11 mouse cellular contexts compared by ENCODE assay signal in genomic region chr11:6174719-6175118, GRCm38 (mm10). TPM values are rescaled to one million over a fixed set of nuclear protein-coding genes. Genes with fewer than 3 reads are reported as not detected.
A peak's percentile ranks its signal among the peaks of the same experiment; 100 is the strongest.
DNase-seq lines count a peak whose midpoint lies in the region; ATAC-seq and TF ChIP-seq lines count a peak whose summit lies in the region.
"Had no signal": no experiment of that assay in that cellular context is flagged by ENCODE, and none has a peak within 500 bp of the region (broad histone marks: within the 10 kb centered on the region; RNA-seq: fewer than 3 reads in every experiment).

No protein-coding gene starts in this region.

- no peak for TF ChIP-seq POLR2A in MEL (IDR thresholded peaks at IDR 0.05; ENCODE audit: control insufficient read depth in 1 of 2, insufficient read depth in 1 of 2, low read depth in 1 of 2, low read length in 2 of 2, poor library complexity in 1 of 2)

- no peaks in the 10 kb centered on the region for H3K36me3 ChIP-seq in hindbrain, postnatal 0 days (ENCODE audit: insufficient read depth, low read length)
- H3K36me3 ChIP-seq in hindbrain, embryonic 11.5 days (ENCODE audit: control insufficient read depth, insufficient read depth, low read length): no peaks in the 10 kb centered on the region
- H3K36me3 ChIP-seq in MEL (ENCODE audit: control insufficient read depth in 1 of 2, insufficient read depth in 2 of 2, low read length in 2 of 2): peaks cover 1 to 15% of the 10 kb centered on the region in 2 experiments
- H3K36me3 ChIP-seq in lung, embryonic 14.5 days (ENCODE audit: insufficient read depth): no peaks in the 10 kb centered on the region
- H3K36me3 ChIP-seq: hindbrain, embryonic 15.5 days; limb, embryonic 15.5 days had no signal

- H3K9ac ChIP-seq in hindbrain, postnatal 0 days (replicated peaks; ENCODE audit: low read length): no peak overlapping the region
- no peak overlapping the region for H3K9ac ChIP-seq in hindbrain, embryonic 11.5 days (ENCODE audit: low read depth, low read length)
- H3K9ac ChIP-seq in MEL (ENCODE audit: control insufficient read depth, low read depth, low read length, poor library complexity, severe bottlenecking): no peak overlapping the region
- no peak overlapping the region for H3K9ac ChIP-seq in lung, embryonic 14.5 days
- H3K9ac ChIP-seq: hindbrain, embryonic 15.5 days; limb, embryonic 15.5 days had no signal

- no peak for DNase-seq in hindbrain, postnatal 0 days (ENCODE audit: low spot score)
- no peak for DNase-seq in hindbrain, embryonic 11.5 days (ENCODE audit: low spot score)
- peak; percentile 94 for DNase-seq in MEL (ENCODE audit: low read depth, low spot score)
- DNase-seq in heart, adult 18-20 months: peak; percentile 66 to 81
- DNase-seq in lung, embryonic 14.5 days: peak; percentile 59
- no peak for DNase-seq in retina, embryonic 14.5 days (ENCODE audit: low spot score)
- DNase-seq in spleen, postnatal 4 days (ENCODE audit: low spot score in 2 of 2): no peak
- DNase-seq: cerebellum, adult 9-10 months had no signal

- no peaks in the 10 kb centered on the region for H3K27me3 ChIP-seq in hindbrain, postnatal 0 days (ENCODE audit: insufficient read depth, low read length)
- no peaks in the 10 kb centered on the region for H3K27me3 ChIP-seq in hindbrain, embryonic 11.5 days (ENCODE audit: control insufficient read depth, insufficient read depth, low read length)
- no peaks in the 10 kb centered on the region for H3K27me3 ChIP-seq in MEL (ENCODE audit: control insufficient read depth in 1 of 2, insufficient read depth in 2 of 2, low read length in 2 of 2)
- H3K27me3 ChIP-seq in lung, embryonic 14.5 days (ENCODE audit: insufficient read depth, low read length): no peaks in the 10 kb centered on the region
- H3K27me3 ChIP-seq: hindbrain, embryonic 15.5 days; limb, embryonic 15.5 days had no signal

- H3K27ac ChIP-seq in hindbrain, postnatal 0 days: peak overlapping the region; percentile 36; the same call in 1 of the 2 replicates
- H3K27ac ChIP-seq in hindbrain, embryonic 11.5 days (ENCODE audit: low read depth, low read length): no peak overlapping the region
- H3K27ac ChIP-seq in MEL (ENCODE audit: control insufficient read depth, low read depth, low read length): no peak overlapping the region
- peak overlapping the region; percentile 32; the same call in 1 of the 2 replicates for H3K27ac ChIP-seq in lung, embryonic 14.5 days (ENCODE audit: low read depth)
- H3K27ac ChIP-seq: hindbrain, embryonic 15.5 days; limb, embryonic 15.5 days had no signal

- TF ChIP-seq RAD21 in MEL (IDR thresholded peaks at IDR 0.05; ENCODE audit: low read depth, low read length): no peak

- TF ChIP-seq CTCF in hindbrain, postnatal 0 days (IDR thresholded peaks at IDR 0.05; ENCODE audit: low read depth): no peak
- TF ChIP-seq CTCF in MEL (IDR thresholded peaks at IDR 0.05 in 2 of 3, conservative IDR thresholded peaks at IDR 0.05 in 1 of 3; ENCODE audit: control insufficient read depth in 1 of 3, insufficient read depth in 1 of 3, low read depth in 2 of 3, low read length in 3 of 3, poor library complexity in 1 of 3, severe bottlenecking in 1 of 3): no peak
- TF ChIP-seq CTCF in lung, embryonic 14.5 days (IDR thresholded peaks at IDR 0.05; ENCODE audit: low read depth): no peak

- peaks cover 7% of the 10 kb centered on the region for H3K4me1 ChIP-seq in hindbrain, postnatal 0 days (ENCODE audit: insufficient read depth, low read length)
- peaks cover 7% of the 10 kb centered on the region; the same call in 1 of the 2 replicates for H3K4me1 ChIP-seq in hindbrain, embryonic 11.5 days (replicated peaks; ENCODE audit: control insufficient read depth, insufficient read depth, low read length)
- peaks cover 7 to 8% of the 10 kb centered on the region in 2 experiments for H3K4me1 ChIP-seq in MEL (ENCODE audit: control insufficient read depth in 1 of 2, insufficient read depth in 2 of 2, low read length in 2 of 2)
- H3K4me1 ChIP-seq in lung, embryonic 14.5 days (ENCODE audit: insufficient read depth): peaks cover 11% of the 10 kb centered on the region

- H3K4me2 ChIP-seq in hindbrain, postnatal 0 days (ENCODE audit: low read depth, low read length): no peak overlapping the region
- H3K4me2 ChIP-seq in hindbrain, embryonic 11.5 days (replicated peaks; ENCODE audit: low read depth, low read length): no peak overlapping the region
- H3K4me2 ChIP-seq in lung, embryonic 14.5 days: no peak overlapping the region
- H3K4me2 ChIP-seq: hindbrain, embryonic 15.5 days; limb, embryonic 15.5 days had no signal

- no peak overlapping the region for H3K4me3 ChIP-seq in hindbrain, postnatal 0 days (ENCODE audit: low read length)
- H3K4me3 ChIP-seq in hindbrain, embryonic 11.5 days (ENCODE audit: low read depth, low read length): no peak overlapping the region
- H3K4me3 ChIP-seq in MEL (ENCODE audit: control insufficient read depth in 1 of 2, insufficient read depth in 1 of 2, low read depth in 2 of 2, low read length in 2 of 2): no peak overlapping the region
- H3K4me3 ChIP-seq in lung, embryonic 14.5 days (ENCODE audit: low read depth, low read length): no peak overlapping the region
- H3K4me3 ChIP-seq: hindbrain, embryonic 15.5 days; limb, embryonic 15.5 days had no signal

- no peaks in the 10 kb centered on the region for H3K9me3 ChIP-seq in hindbrain, postnatal 0 days (ENCODE audit: low read length)
- no peaks in the 10 kb centered on the region for H3K9me3 ChIP-seq in hindbrain, embryonic 11.5 days (ENCODE audit: control insufficient read depth, low read length)
- H3K9me3 ChIP-seq in MEL (replicated peaks; ENCODE audit: insufficient read depth, low read length): no peaks in the 10 kb centered on the region
- no peaks in the 10 kb centered on the region for H3K9me3 ChIP-seq in lung, embryonic 14.5 days (ENCODE audit: low read depth, low read length)
- H3K9me3 ChIP-seq: hindbrain, embryonic 15.5 days; limb, embryonic 15.5 days had no signal

- WGBS in hindbrain, postnatal 0 days: 54% methylated on average over 7 of the region's 7 CpGs
- 84% methylated on average over 7 of the region's 7 CpGs for WGBS in hindbrain, embryonic 11.5 days
- 28% methylated on average over 7 of the region's 7 CpGs for WGBS in lung, embryonic 14.5 days

- peak in 1 of 2 experiments; percentile 54; a peak in 2 of 4 replicates for TF ChIP-seq EP300 in MEL (IDR thresholded peaks at IDR 0.05; ENCODE audit: low read depth in 1 of 2, low read length in 2 of 2)

- ATAC-seq in hindbrain, postnatal 0 days: no peak
- ATAC-seq in hindbrain, embryonic 11.5 days (ENCODE audit: low FRiP score): no peak
- ATAC-seq in lung, embryonic 14.5 days (ENCODE audit: insufficient read depth): peak; percentile 63; the same call in 1 of the 2 replicates
- no peak for ATAC-seq in monocyte, adult 5-6 weeks (replicated peaks; ENCODE audit: insufficient number of reproducible peaks, low FRiP score, low TSS enrichment, poor library complexity, severe bottlenecking)

- peaks cover 47% of the 10 kb centered on the region for H3K79me2 ChIP-seq in MEL (ENCODE audit: control insufficient read depth, insufficient read depth, low read length, poor library complexity)

TF ChIP-seq in MEL, 35 proteins besides CTCF, POLR2A, EP300 and RAD21 (continues in another document):
- no peak for TF ChIP-seq TCF12 (IDR thresholded peaks at IDR 0.05; ENCODE audit: low read depth, low read length)
- no peak for TF ChIP-seq MYB (IDR thresholded peaks at IDR 0.05; ENCODE audit: low read depth, low read length)
- no peak for TF ChIP-seq MEF2A (IDR thresholded peaks at IDR 0.05; ENCODE audit: extremely low read depth, insufficient replicate concordance, low read depth, low read length, poor library complexity, severe bottlenecking)
- peak; percentile 53; the same call in 1 of the 2 replicates for TF ChIP-seq ELF1 (IDR thresholded peaks at IDR 0.05; ENCODE audit: low read depth, low read length)
- TF ChIP-seq JUND (IDR thresholded peaks at IDR 0.05; ENCODE audit: low read depth, low read length): no peak
- no peak for TF ChIP-seq ZC3H11A (IDR thresholded peaks at IDR 0.05; ENCODE audit: low read depth, low read length)
- TF ChIP-seq POLR2AphosphoS5 (IDR thresholded peaks at IDR 0.05; ENCODE audit: borderline replicate concordance, low read depth, low read length): no peak

RNA-seq across cellular contexts. Expression of gene A730071L15Rik, which starts 25.1 kb away (rescaled TPM):
- 0.18 TPM in 1 of 2 replicates, not detected in the other for total RNA-seq in hindbrain, postnatal 0 days (2014; rRNA removed)
- 0.54 and 0.58 TPM in 2 replicates for polyA plus RNA-seq in hindbrain, postnatal 0 days (2015; fragmentation: Nextera tagmentation; extraction: Ambion mirVana)
- 0.43 and 1.2 TPM in 2 replicates for polyA plus RNA-seq in hindbrain, embryonic 11.5 days (2014; fragmentation: Nextera tagmentation; extraction: Ambion mirVana)
- total RNA-seq in MEL (2012; rRNA removed): 0.33 and 0.46 TPM in 2 replicates
- polyA plus RNA-seq in MEL (2012; ENCODE audit: insufficient read depth in 1 of 2, insufficient read length in 2 of 2, low read depth in 1 of 2, low replicate concordance in 2 of 2, missing spikeins in 1 of 2): under 1 TPM in 1 of 2 experiments, not detected in 1; 0.13 TPM
- total RNA-seq in heart, adult 18-20 months (2021): not detected
- polyA plus RNA-seq in lung, embryonic 14.5 days (2014; fragmentation: Nextera tagmentation; extraction: Ambion mirVana): 0.63 and 0.73 TPM in 2 replicates
- 0.85 to 2.3 TPM (median 1.9 TPM) in 3 replicates for total RNA-seq in monocyte, adult 5-6 weeks (2017)

RNA-seq across cellular contexts. Expression of gene Nudcd3, which starts 25.5 kb away (rescaled TPM):
- total RNA-seq in hindbrain, postnatal 0 days (2014; rRNA removed): 57.3 and 66.7 TPM in 2 replicates
- 63.0 and 63.6 TPM in 2 replicates for polyA plus RNA-seq in hindbrain, postnatal 0 days (2015; fragmentation: Nextera tagmentation; extraction: Ambion mirVana)
- 40.8 and 43.9 TPM in 2 replicates for polyA plus RNA-seq in hindbrain, embryonic 11.5 days (2014; fragmentation: Nextera tagmentation; extraction: Ambion mirVana)
- 29.8 and 33.3 TPM in 2 replicates for total RNA-seq in MEL (2012; rRNA removed)
- 10 to 100 TPM in 1 of 2 experiments, not detected in 1; 50.5 TPM for polyA plus RNA-seq in MEL (2012; ENCODE audit: insufficient read depth in 1 of 2, insufficient read length in 2 of 2, low read depth in 1 of 2, low replicate concordance in 2 of 2, missing spikeins in 1 of 2)
- total RNA-seq in heart, adult 18-20 months (2021): 10 to 100 TPM; 64.2 to 67.1 TPM
- 37.0 and 38.6 TPM in 2 replicates for polyA plus RNA-seq in lung, embryonic 14.5 days (2014; fragmentation: Nextera tagmentation; extraction: Ambion mirVana)
- 28.7 to 49.9 TPM (median 29.7 TPM) in 3 replicates for total RNA-seq in monocyte, adult 5-6 weeks (2017)

RNA-seq across cellular contexts. Expression of gene Npc1l1, which starts 55.2 kb away (rescaled TPM):
- total RNA-seq in hindbrain, postnatal 0 days (2014; rRNA removed): 0.05 and 0.07 TPM in 2 replicates
- polyA plus RNA-seq in hindbrain, postnatal 0 days (2015; fragmentation: Nextera tagmentation; extraction: Ambion mirVana): 0.04 and 0.08 TPM in 2 replicates
- not detected in 2 replicates for polyA plus RNA-seq in hindbrain, embryonic 11.5 days (2014; fragmentation: Nextera tagmentation; extraction: Ambion mirVana)
- not detected in 2 replicates for total RNA-seq in MEL (2012; rRNA removed)
- under 1 TPM in 1 of 2 experiments, not detected in 1; 0.10 TPM for polyA plus RNA-seq in MEL (2012; ENCODE audit: insufficient read depth in 1 of 2, insufficient read length in 2 of 2, low read depth in 1 of 2, low replicate concordance in 2 of 2, missing spikeins in 1 of 2)
- not detected for total RNA-seq in heart, adult 18-20 months (2021)
- 0.04 TPM in 1 of 2 replicates, not detected in the other for polyA plus RNA-seq in lung, embryonic 14.5 days (2014; fragmentation: Nextera tagmentation; extraction: Ambion mirVana)
- not detected in 3 replicates for total RNA-seq in monocyte, adult 5-6 weeks (2017)

Comparison
In these comparisons a context has a peak if more than half of its experiments do, and no peak if none do; other contexts are left out.
1. H3K27ac ChIP-seq: peak in hindbrain, postnatal 0 days (single experiment) and lung, embryonic 14.5 days (single experiment); none in hindbrain, embryonic 11.5 days (single experiment) and MEL (single experiment).
2. DNase-seq: peak in MEL (single experiment), heart, adult 18-20 months (2 of 2) and lung, embryonic 14.5 days (single experiment); none in hindbrain, postnatal 0 days (single experiment), hindbrain, embryonic 11.5 days (single experiment), retina, embryonic 14.5 days (single experiment) and spleen, postnatal 4 days (0 of 2).